Mouse (Mus musculus) stomach, postnatal 0 days (tissue): ENCODE measurements around the gene Eif4e3.

Experiments
- CTCF ChIP-seq: IDR thresholded peaks from 2 replicates; pipeline ENCODE4 v1.5.1; 2016; ENCODE audit warnings: antibody characterized with exemption, low read depth, mild to moderate bottlenecking, moderate library complexity
- EP300 ChIP-seq: optimal IDR thresholded peaks from 2 replicates; pipeline ENCODE3; 2016; ENCODE audit warnings: antibody characterized with exemption

- TF ChIP-seq CTCF (no peak), EP300 (no peak)
Observed at GRCm38 (mm10) chr6:99644386-99644785, 22.2 kb downstream of the Eif4e3 start.
